Mouse (Mus musculus): ENCODE measurements around the gene Gm21833. TPM values are rescaled to one million over a fixed set of nuclear protein-coding genes. Genes with fewer than 3 reads are reported as not detected.
"Not testable (repeated sequence)": the region's sequence is repeated elsewhere in the genome, so short reads cannot be mapped to it uniquely, and the experiment has no call there.

Gene Gm21833
- total RNA-seq (2021) = not detected
- long read RNA-seq, experiment 1 = 0 reads
- long read RNA-seq, experiment 2 = 0 reads

DNA sequence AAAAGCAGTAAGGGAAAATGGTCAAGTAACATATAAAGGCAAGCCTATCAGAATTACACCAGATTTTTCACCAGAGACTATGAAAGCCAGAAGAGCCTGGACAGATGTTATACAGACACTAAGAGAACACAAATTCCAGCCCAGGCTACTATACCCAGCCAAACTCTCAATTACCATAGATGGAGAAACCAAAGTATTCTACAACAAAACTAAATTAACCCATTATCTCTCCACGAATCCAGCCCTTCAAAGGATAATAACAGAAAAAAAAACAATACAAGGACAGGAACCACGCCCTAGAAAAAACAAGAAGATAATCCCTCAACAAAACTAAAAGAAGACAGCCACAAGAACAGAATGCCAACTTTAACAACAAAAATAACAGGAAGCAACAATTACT lies at the start of gene Gm21833:
Gm21833 (plus strand) TSS at position 301 of the 400 bp plus-strand sequence.
- not testable (repeated sequence) for DNase-seq (ENCODE audit: low spot score in 2 of 2)

DNA sequence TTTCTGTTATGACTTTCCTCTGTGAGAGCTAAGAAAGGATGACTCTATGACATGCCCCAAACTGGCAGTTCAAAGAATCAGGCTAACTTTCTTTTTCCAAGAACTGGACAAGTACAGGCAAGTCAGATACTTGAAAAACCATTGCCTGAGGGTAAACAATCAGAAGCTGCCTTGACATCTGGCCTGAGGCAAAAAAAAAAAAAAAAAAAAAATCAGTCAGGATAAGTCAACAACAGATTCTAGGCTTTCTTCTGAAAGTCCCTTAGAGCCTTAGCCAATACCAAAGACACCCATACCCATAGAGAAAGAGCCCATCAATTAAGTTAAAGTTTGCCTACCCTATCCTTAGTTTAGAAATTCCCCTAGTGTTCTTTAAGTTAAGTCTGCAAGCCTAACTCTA lies 38.7 kb upstream of the Gm21833 start:
- DNase-seq (ENCODE audit: low spot score in 2 of 2) = no peak

DNA sequence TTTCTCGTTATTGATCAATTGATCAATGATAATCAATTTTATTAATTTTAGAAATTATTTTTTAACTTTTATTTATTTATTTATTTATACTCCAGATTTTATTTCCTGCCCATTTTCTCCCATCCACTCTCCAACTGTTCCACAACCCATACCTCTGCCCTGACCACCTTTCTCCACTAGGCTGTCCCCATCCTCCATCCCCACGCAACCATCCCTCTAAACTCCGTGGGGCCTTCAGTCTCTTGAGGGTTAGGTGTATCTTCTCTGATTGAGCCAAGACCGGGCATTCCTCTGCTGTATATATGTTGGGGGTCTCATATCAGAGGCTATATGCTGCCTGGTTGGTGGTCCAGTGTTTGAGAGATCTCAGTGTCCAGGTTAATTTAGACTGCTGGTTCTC lies 31.7 kb upstream of the Gm21833 start:
- no peak for DNase-seq (ENCODE audit: low spot score in 2 of 2)

DNA sequence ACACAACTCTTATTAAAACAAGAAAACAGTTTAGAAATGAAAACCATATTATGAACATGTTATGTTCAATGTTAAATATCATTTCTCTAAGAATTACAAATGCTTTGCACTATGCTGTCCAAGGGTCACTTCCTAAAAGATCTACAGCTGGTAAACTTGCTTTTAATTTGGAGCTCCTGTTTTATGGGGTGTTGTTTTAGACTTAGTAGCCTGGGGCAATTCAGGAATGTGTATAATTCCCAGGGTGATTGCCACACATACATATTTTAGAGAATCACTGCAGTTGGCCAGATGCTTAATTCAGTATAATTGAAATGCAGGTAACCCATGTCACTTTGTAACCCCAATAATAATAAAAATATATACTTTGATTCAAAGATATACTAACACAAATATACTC lies 12.9 kb upstream of the Gm21833 start:
- DNase-seq (ENCODE audit: low spot score in 2 of 2) = no peak

DNA sequence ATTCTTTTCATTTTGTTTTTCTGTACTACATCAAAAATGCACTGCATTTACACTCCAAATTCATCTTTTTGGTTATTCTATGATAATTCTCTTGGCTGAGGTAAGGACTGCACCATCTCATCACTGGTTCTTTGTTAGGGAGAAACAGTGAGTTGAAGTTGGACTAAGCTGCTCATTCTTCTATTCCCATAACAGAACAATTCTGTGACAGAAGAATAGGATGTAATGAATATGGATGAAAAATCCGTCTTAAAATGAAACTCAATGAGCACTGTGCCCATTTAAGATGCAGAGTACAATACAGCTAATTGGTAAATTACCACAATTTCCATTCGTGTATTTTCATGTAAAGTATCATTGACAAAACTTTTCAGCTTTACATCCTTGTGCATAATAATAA lies 11.6 kb upstream of the Gm21833 start:
- DNase-seq (ENCODE audit: low spot score in 2 of 2) = no peak

DNA sequence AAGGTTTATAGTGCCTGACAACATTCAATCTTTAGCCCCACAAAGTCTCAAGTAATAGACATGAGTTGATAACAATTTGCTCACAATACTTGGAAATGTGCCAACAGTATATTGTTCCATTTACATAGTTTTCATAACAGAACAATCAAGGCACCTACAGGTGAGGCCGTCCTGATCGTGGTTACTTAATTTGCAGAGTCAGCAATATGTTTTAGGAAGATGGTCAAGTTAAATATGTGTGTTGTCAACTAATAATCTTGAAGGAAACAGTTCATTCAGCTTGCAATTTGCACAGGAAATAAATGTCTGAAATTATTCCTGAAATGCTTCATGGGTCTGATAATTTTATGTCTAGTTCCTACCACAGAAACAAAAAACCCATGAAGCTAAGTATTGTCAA lies 27.6 kb downstream of the Gm21833 start:
- no peak for DNase-seq (ENCODE audit: low spot score in 2 of 2)

DNA sequence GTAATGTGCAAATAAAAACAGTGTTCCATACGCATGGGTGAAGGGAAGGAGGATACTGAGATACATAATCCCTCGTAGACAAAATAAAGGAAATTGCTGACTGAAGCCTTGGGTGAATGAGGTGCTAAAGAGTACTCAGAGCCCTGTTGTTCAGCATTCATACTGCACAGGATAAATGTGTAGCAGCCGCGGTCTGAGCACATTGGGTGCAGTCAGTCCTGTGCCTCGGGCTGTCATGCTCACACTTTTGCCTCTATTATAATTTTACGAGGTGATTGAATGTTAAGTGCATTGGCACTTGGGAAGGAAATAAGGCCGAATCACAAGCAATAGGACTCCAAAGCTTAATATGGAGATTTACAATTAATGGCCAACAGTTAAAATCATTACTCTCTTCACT lies 36.4 kb downstream of the Gm21833 start:
- no peak for DNase-seq (ENCODE audit: low spot score in 2 of 2)
